Mouse (Mus musculus) E14TG2a.4 (cell line): Measurements from ENCODE around the gene Cd244a.

Source experiments
- CTCF ChIP-seq: conservative IDR thresholded peaks from 2 replicates; pipeline ENCODE4 v1.5.1; 2014; ENCODE audit warnings: low read length
- NANOG ChIP-seq: IDR thresholded peaks from 2 replicates; pipeline ENCODE4 v1.6.1; 2014; ENCODE audit warnings: borderline replicate concordance, low read length, mixed read lengths
- POU5F1 ChIP-seq: IDR thresholded peaks from 2 replicates; pipeline ENCODE4 v1.6.1; 2014; ENCODE audit warnings: low read length, borderline replicate concordance

DNA sequence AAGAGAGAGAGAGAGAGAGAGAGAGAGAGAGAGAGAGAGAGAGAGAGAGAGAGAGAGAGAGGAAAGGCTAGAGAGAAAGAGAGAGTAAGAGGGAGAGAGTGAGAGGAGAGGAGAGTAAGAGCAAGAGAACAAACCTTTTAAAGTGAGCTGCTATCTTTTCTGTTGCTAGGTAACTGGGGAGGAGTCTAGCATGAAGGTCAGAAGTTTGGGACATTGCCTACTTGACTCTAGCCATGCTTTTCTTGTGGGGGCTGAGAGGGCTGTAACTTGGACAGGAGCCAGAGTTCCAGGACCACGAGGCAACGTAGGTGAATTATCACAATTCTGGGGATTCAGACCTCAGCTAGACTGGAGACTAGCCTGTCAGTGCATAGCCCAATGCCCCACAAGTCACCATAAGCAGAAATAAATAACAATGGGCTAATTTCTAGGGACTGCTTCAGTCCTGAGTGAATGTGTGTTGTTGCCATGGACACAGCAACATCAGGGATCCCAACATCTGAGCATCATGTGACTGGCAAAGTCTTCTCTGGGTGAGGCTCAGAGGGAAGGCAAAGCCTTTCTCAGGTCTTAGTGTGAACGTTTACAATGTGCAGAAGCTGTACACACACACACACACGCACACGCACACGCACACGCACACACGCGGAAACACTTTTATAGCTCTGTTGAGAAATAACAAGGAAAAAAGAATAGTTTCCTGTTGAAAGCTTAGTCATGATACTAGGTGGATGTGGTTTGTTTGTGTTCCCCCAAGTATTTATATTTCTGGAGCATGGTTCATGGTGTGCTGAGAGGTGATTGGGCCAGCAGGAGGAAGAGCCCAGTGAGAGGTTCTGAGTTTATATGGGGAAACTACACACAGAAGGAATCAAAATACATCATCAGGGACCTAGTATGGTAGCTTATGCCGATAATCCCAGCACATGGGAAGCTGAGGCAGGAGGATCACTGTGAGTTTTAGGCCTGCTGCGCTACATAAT is 5.3 kb upstream of the Cd244a start:
- TF ChIP-seq CTCF: no peak
- TF ChIP-seq NANOG: no peak
- TF ChIP-seq POU5F1: no peak
